Comparison of ENCODE assay signal across 10 mouse cellular contexts in genomic region chr2:158204114-158204513, GRCm38 (mm10). TPM values are rescaled to one million over a fixed set of nuclear protein-coding genes. Genes with fewer than 3 reads are reported as not detected.
DNase-seq lines count a peak whose midpoint lies in the region; ATAC-seq and TF ChIP-seq lines count a peak whose summit lies in the region.
"Had no signal": no experiment of that assay in that cellular context is flagged by ENCODE, and none has a peak within 500 bp of the region (broad histone marks: within the 10 kb centered on the region; RNA-seq: fewer than 3 reads in every experiment).

No protein-coding gene starts in this region.

- in situ Hi-C loops in CH12.LX (cut with MboI; ENCODE audit: low pct_ligation_motif_present, low pct_unique_long_range_greater_than_20kb, low sequenced_read_pairs): loop anchor here (5.0 to 10.0 kb wide), 3 partner anchors 97 to 151 kb away; no protein-coding TSS in a partner anchor

- peak; percentile 59 to 93 for TF ChIP-seq CTCF in CH12.LX (conservative IDR thresholded peaks at IDR 0.05 in 1 of 2, IDR thresholded peaks at IDR 0.05 in 1 of 2; ENCODE audit: low read depth in 2 of 2, low read length in 2 of 2)
- TF ChIP-seq CTCF in heart, postnatal 0 days (IDR thresholded peaks at IDR 0.05; ENCODE audit: low read depth): peak; percentile 99

- dilution Hi-C loops in CH12.LX (cut with MboI; ENCODE audit: extremely low pct_ligation_motif_present, extremely low pct_unique_long_range_greater_than_20kb, low sequenced_read_pairs): no loop called here

- H3K4me1 ChIP-seq in CH12.LX (ENCODE audit: control insufficient read depth in 1 of 2, insufficient read depth in 2 of 2): peaks cover 5 to 32% of the 10 kb centered on the region in 2 experiments
- H3K4me1 ChIP-seq in heart, postnatal 0 days (ENCODE audit: control insufficient read depth, insufficient read depth): no peaks in the 10 kb centered on the region

- 8% methylated on average over 7 of the region's 7 CpGs for WGBS in heart, postnatal 0 days

- H3K27ac ChIP-seq in CH12.LX (ENCODE audit: insufficient read depth, low read depth): no peak overlapping the region
- H3K27ac ChIP-seq in heart, postnatal 0 days (ENCODE audit: low read depth): no peak overlapping the region

- TF ChIP-seq RAD21 in CH12.LX (IDR thresholded peaks at IDR 0.05; ENCODE audit: low read depth, low read length): peak; percentile 90

- H3K36me3 ChIP-seq in CH12.LX (replicated peaks in 1 of 2; ENCODE audit: control insufficient read depth in 1 of 2, insufficient read depth in 1 of 2, low read length in 1 of 2): no peaks in the 10 kb centered on the region
- no peaks in the 10 kb centered on the region for H3K36me3 ChIP-seq in heart, postnatal 0 days (replicated peaks; ENCODE audit: control insufficient read depth, insufficient read depth, low read length)

- no peak overlapping the region for H3K9ac ChIP-seq in CH12.LX (ENCODE audit: insufficient read depth, low read depth)
- no peak overlapping the region for H3K9ac ChIP-seq in heart, postnatal 0 days (replicated peaks; ENCODE audit: low read depth, low read length)

- TF ChIP-seq POLR2A in CH12.LX (IDR thresholded peaks at IDR 0.05; ENCODE audit: low read depth, low read length): no peak

- H3K79me2 ChIP-seq in CH12.LX (replicated peaks; ENCODE audit: control insufficient read depth, extremely low read depth, insufficient read depth, poor library complexity, severe bottlenecking): no peaks in the 10 kb centered on the region

- DNase-seq in CH12.LX (ENCODE audit: extremely low read depth): peak; percentile 61
- DNase-seq in adrenal gland, postnatal 25 days: peak; percentile 88
- peak; percentile 73 for DNase-seq in embryo, embryonic 9.5 days (ENCODE audit: extremely low spot score)
- peak; percentile 50 for DNase-seq in heart, postnatal 0 days (ENCODE audit: low spot score)
- DNase-seq in layer of hippocampus, adult 18-20 months (ENCODE audit: low spot score in 2 of 2): peak; percentile 54 to 73
- peak; percentile 82 for DNase-seq in lung, postnatal 10 days
- DNase-seq in retina, postnatal 7 days (ENCODE audit: low read depth, low spot score): peak; percentile 60
- peak; percentile 91 for DNase-seq in thymus, postnatal 4 days

- no peak overlapping the region for H3K4me2 ChIP-seq in CH12.LX (ENCODE audit: insufficient read depth, low read depth, poor library complexity, severe bottlenecking)
- no peak overlapping the region for H3K4me2 ChIP-seq in heart, postnatal 0 days (ENCODE audit: low read depth, low read length)

- ATAC-seq in heart, postnatal 0 days (ENCODE audit: insufficient read depth, low read depth): peak; percentile 39; the same call in 1 of the 2 replicates

- peaks cover 13% of the 10 kb centered on the region for H3K27me3 ChIP-seq in CH12.LX (replicated peaks)
- no peaks in the 10 kb centered on the region for H3K27me3 ChIP-seq in heart, postnatal 0 days (ENCODE audit: control insufficient read depth, insufficient read depth, low read length)

- no peak for TF ChIP-seq EP300 in CH12.LX (IDR thresholded peaks at IDR 0.05; ENCODE audit: low read length)
- no peak for TF ChIP-seq EP300 in heart, postnatal 0 days (IDR thresholded peaks at IDR 0.05; ENCODE audit: low read depth)

- no peak overlapping the region for H3K4me3 ChIP-seq in CH12.LX (replicated peaks in 1 of 3; ENCODE audit: low read depth in 2 of 3, low read length in 2 of 3, poor library complexity in 1 of 3)
- H3K4me3 ChIP-seq in heart, postnatal 0 days (ENCODE audit: low read depth, low read length): no peak overlapping the region

- no peaks in the 10 kb centered on the region for H3K9me3 ChIP-seq in CH12.LX (replicated peaks; ENCODE audit: low read length)
- H3K9me3 ChIP-seq in heart, postnatal 0 days (replicated peaks; ENCODE audit: control insufficient read depth, low read length): no peaks in the 10 kb centered on the region

TF ChIP-seq in CH12.LX, 34 proteins besides CTCF, POLR2A, EP300 and RAD21:
- no peak for TF ChIP-seq MYC (IDR thresholded peaks at IDR 0.05; ENCODE audit: low read depth, low read length)
- TF ChIP-seq CHD1 (IDR thresholded peaks at IDR 0.05; ENCODE audit: low read depth, low read length): no peak
- TF ChIP-seq IRF4 (IDR thresholded peaks at IDR 0.05; ENCODE audit: low read depth, low read length): no peak
- TF ChIP-seq GABPA (IDR thresholded peaks at IDR 0.05; ENCODE audit: insufficient replicate concordance, low read depth, low read length): no peak
- no peak for TF ChIP-seq NELFE (IDR thresholded peaks at IDR 0.05; ENCODE audit: low read depth, low read length)
- peak; percentile 65 for TF ChIP-seq ZC3H11A (IDR thresholded peaks at IDR 0.05; ENCODE audit: low read depth, low read length)
- TF ChIP-seq ELF1 (IDR thresholded peaks at IDR 0.05; ENCODE audit: low read depth, low read length): no peak
- no peak for TF ChIP-seq MAZ (IDR thresholded peaks at IDR 0.05; ENCODE audit: low read depth, low read length)
- TF ChIP-seq TBP (conservative IDR thresholded peaks at IDR 0.05; ENCODE audit: low read depth, low read length): no peak
- TF ChIP-seq POLR2AphosphoS2 (IDR thresholded peaks at IDR 0.05; ENCODE audit: low read depth, low read length): no peak
- TF ChIP-seq UBTF (IDR thresholded peaks at IDR 0.05; ENCODE audit: low read depth, low read length): no peak
- TF ChIP-seq JUND (conservative IDR thresholded peaks at IDR 0.05; ENCODE audit: low read depth, low read length): no peak
- TF ChIP-seq SMC3 (IDR thresholded peaks at IDR 0.05; ENCODE audit: low read depth, low read length): peak; percentile 88
- no peak for TF ChIP-seq ZKSCAN1 (IDR thresholded peaks at IDR 0.05; ENCODE audit: borderline replicate concordance, low read depth, low read length)
- TF ChIP-seq ZNF384 (IDR thresholded peaks at IDR 0.05; ENCODE audit: low read depth, low read length): no peak

RNA-seq across cellular contexts. Expression of gene D630003M21Rik, which starts 24.9 kb away (rescaled TPM):
- total RNA-seq in CH12.LX (2012; rRNA removed): 0.29 and 0.93 TPM in 2 replicates
- total RNA-seq in CH12.LX (2014; rRNA removed): 1.1 and 1.4 TPM in 2 replicates
- polyA plus RNA-seq in CH12.LX (2012; ENCODE audit: insufficient read length, low read depth): 0.20 and 0.23 TPM in 2 replicates
- 1.3 and 2.4 TPM in 2 replicates for total RNA-seq in adrenal gland, postnatal 25 days (2021)
- total RNA-seq in heart, postnatal 0 days (2014; rRNA removed; ENCODE audit: low replicate concordance): 2.0 and 2.4 TPM in 2 replicates
- polyA plus RNA-seq in heart, postnatal 0 days (2015; fragmentation: Nextera tagmentation; extraction: Ambion mirVana): 2.1 and 2.5 TPM in 2 replicates
- total RNA-seq in layer of hippocampus, adult 18-20 months (2021): 1 to 10 TPM; 3.5 to 4.5 TPM

RNA-seq across cellular contexts. Expression of gene Bpi, which starts 53.8 kb away (rescaled TPM):
- total RNA-seq in CH12.LX (2012; rRNA removed): 0.17 and 0.21 TPM in 2 replicates
- 0.46 and 0.81 TPM in 2 replicates for total RNA-seq in CH12.LX (2014; rRNA removed)
- 0.14 and 0.51 TPM in 2 replicates for polyA plus RNA-seq in CH12.LX (2012; ENCODE audit: insufficient read length, low read depth)
- not detected in 2 replicates for total RNA-seq in adrenal gland, postnatal 25 days (2021)
- total RNA-seq in heart, postnatal 0 days (2014; rRNA removed; ENCODE audit: low replicate concordance): not detected in 2 replicates
- not detected in 2 replicates for polyA plus RNA-seq in heart, postnatal 0 days (2015; fragmentation: Nextera tagmentation; extraction: Ambion mirVana)
- not detected for total RNA-seq in layer of hippocampus, adult 18-20 months (2021)
- polyA plus RNA-seq: frontal cortex, adult 2 months; stomach, embryonic 14.5 days had no signal

RNA-seq across cellular contexts. Expression of gene Tgm2, which starts 57.9 kb away (rescaled TPM):
- 0.04 and 0.08 TPM in 2 replicates for total RNA-seq in CH12.LX (2012; rRNA removed)
- total RNA-seq in CH12.LX (2014; rRNA removed): 0.09 and 0.50 TPM in 2 replicates
- polyA plus RNA-seq in CH12.LX (2012; ENCODE audit: insufficient read length, low read depth): 0.21 and 0.72 TPM in 2 replicates
- total RNA-seq in adrenal gland, postnatal 25 days (2021): 33.4 and 33.5 TPM in 2 replicates
- total RNA-seq in heart, postnatal 0 days (2014; rRNA removed; ENCODE audit: low replicate concordance): 445 and 622 TPM in 2 replicates
- polyA plus RNA-seq in heart, postnatal 0 days (2015; fragmentation: Nextera tagmentation; extraction: Ambion mirVana): 136 and 155 TPM in 2 replicates
- 10 to 100 TPM; 11.0 to 11.1 TPM for total RNA-seq in layer of hippocampus, adult 18-20 months (2021)

Comparison
In these comparisons a context has a peak if more than half of its experiments do, and no peak if none do; other contexts are left out.
1. RNA of gene Tgm2, which starts 57.9 kb away (total RNA-seq): 445 to 622 TPM in heart, postnatal 0 days; 33.4 to 33.5 TPM in adrenal gland, postnatal 25 days, 11.0 to 11.1 TPM in layer of hippocampus, adult 18-20 months and 0.04 to 0.50 TPM in CH12.LX; every median in the first group is over 10 times any median in the second.
2. Peak in every context shown above with its lines, with median percentiles within 50 percentile points of each other: DNase-seq.